Mouse (Mus musculus): ENCODE measurements around the gene Trim65. TPM values are rescaled to one million over a fixed set of nuclear protein-coding genes. Genes with fewer than 3 reads are reported as not detected.
"Not testable (repeated sequence)": the region's sequence is repeated elsewhere in the genome, so short reads cannot be mapped to it uniquely, and the experiment has no call there.

Gene Trim65
- total RNA-seq, 2 experiments from 2014 or later = 9.3 to 11.7 TPM

- peak; percentile 65 to 72 for DNase-seq
Measured at GRCm38 (mm10) chr11:116108464-116109137, 22.3 kb downstream of the Trim65 start.

- no peak for DNase-seq
Measured at GRCm38 (mm10) chr11:116107777-116108285, 23.1 kb downstream of the Trim65 start.

- no peak for DNase-seq
Measured at GRCm38 (mm10) chr11:116106963-116107776, 23.8 kb downstream of the Trim65 start.

- no peak for DNase-seq
Measured at GRCm38 (mm10) chr11:116106154-116106962, 24.6 kb downstream of the Trim65 start.

GRCm38 (mm10) chr11:116105065-116105464 lies 25.9 kb downstream of the Trim65 start:
- DNase-seq = no peak

GRCm38 (mm10) chr11:116104006-116104646 lies 26.8 kb downstream of the Trim65 start:
- DNase-seq = peak; percentile 83 to 86

GRCm38 (mm10) chr11:116103572-116103971 lies 27.4 kb downstream of the Trim65 start:
- DNase-seq = peak; percentile 56 to 57

GRCm38 (mm10) chr11:116102472-116102871 lies 28.5 kb downstream of the Trim65 start:
- DNase-seq = no peak

- no peak for DNase-seq
Measured at GRCm38 (mm10) chr11:116101931-116102381, 29.0 kb downstream of the Trim65 start.

- DNase-seq = no peak
Measured at GRCm38 (mm10) chr11:116100839-116101238, 30.1 kb downstream of the Trim65 start.

- peak; percentile 23 to 49 for DNase-seq
Measured at GRCm38 (mm10) chr11:116100385-116100784, 30.5 kb downstream of the Trim65 start.

- DNase-seq = no peak
Measured at GRCm38 (mm10) chr11:116099462-116099861, 31.5 kb downstream of the Trim65 start.

- DNase-seq = no peak
Measured at GRCm38 (mm10) chr11:116098711-116099460, 32.0 kb downstream of the Trim65 start.

- no peak for DNase-seq
Measured at GRCm38 (mm10) chr11:116096213-116097108, 34.5 kb downstream of the Trim65 start.

- DNase-seq = peak; percentile 77 to 81
Measured at GRCm38 (mm10) chr11:116095573-116095972, 35.4 kb downstream of the Trim65 start.

- DNase-seq = no peak
Measured at GRCm38 (mm10) chr11:116093771-116094565, 37.0 kb downstream of the Trim65 start.

GRCm38 (mm10) chr11:116092959-116093358 lies 38.0 kb downstream of the Trim65 start:
- DNase-seq = not testable (repeated sequence)

- DNase-seq = no peak
Measured at GRCm38 (mm10) chr11:116091591-116091990, 39.3 kb downstream of the Trim65 start.

- no peak for DNase-seq
Measured at GRCm38 (mm10) chr11:116089545-116089944, 41.4 kb downstream of the Trim65 start.
